Mouse (Mus musculus): ENCODE measurements around the gene St3gal4. TPM values are rescaled to one million over a fixed set of nuclear protein-coding genes. Genes with fewer than 3 reads are reported as not detected.
A peak's percentile ranks its signal among the peaks of the same experiment; 100 is the strongest.

Gene St3gal4
- polyA plus RNA-seq, 1 experiment = 11.6 TPM

GRCm38 (mm10) chr9:35043619-35044018 lies 75.4 kb downstream of the St3gal4 start:
- Histone ChIP-seq H3K4me1 (ENCODE audit: control insufficient read depth, insufficient read depth, insufficient read length) (peaks cover 3% of the 10 kb centered on the region; the same call in 1 of the 2 replicates), H3K36me3 (ENCODE audit: control insufficient read depth, insufficient read depth, low read length) (no peaks in the 10 kb centered on the region), H3K27ac (ENCODE audit: insufficient read depth, low read length) (no peak overlapping the region), H3K27me3 (ENCODE audit: control insufficient read depth, insufficient read depth, low read length) (no peaks in the 10 kb centered on the region), H3K4me3 (ENCODE audit: extremely low read depth, insufficient read depth, insufficient read length) (no peak overlapping the region)
- WGBS = 87% methylated on average over 7 of the region's 7 CpGs
- no peak for TF ChIP-seq CTCF (IDR thresholded peaks at IDR 0.05; ENCODE audit: extremely low read depth, insufficient read depth, insufficient read length, insufficient replicate concordance)
- no peak for DNase-seq (ENCODE audit: low read depth in 1 of 2, low spot score in 2 of 2)

GRCm38 (mm10) chr9:35041493-35041892 lies 77.6 kb downstream of the St3gal4 start:
- TF ChIP-seq CTCF (IDR thresholded peaks at IDR 0.05; ENCODE audit: extremely low read depth, insufficient read depth, insufficient read length, insufficient replicate concordance) = no peak
- no peak for TF ChIP-seq POLR2A (IDR thresholded peaks at IDR 0.05; ENCODE audit: low read depth, low read length)
- no peak for DNase-seq (ENCODE audit: low read depth in 1 of 2, low spot score in 2 of 2)
- 84% methylated on average over 5 of the region's 5 CpGs for WGBS
- H3K27me3 ChIP-seq (ENCODE audit: control insufficient read depth, insufficient read depth, low read length) = no peaks in the 10 kb centered on the region
- no peak overlapping the region for H3K4me3 ChIP-seq (ENCODE audit: extremely low read depth, insufficient read depth, insufficient read length)
- no peak overlapping the region for H3K27ac ChIP-seq (ENCODE audit: insufficient read depth, low read length)
- no peaks in the 10 kb centered on the region for H3K36me3 ChIP-seq (ENCODE audit: control insufficient read depth, insufficient read depth, low read length)
- peaks cover 3% of the 10 kb centered on the region; the same call in 1 of the 2 replicates for H3K4me1 ChIP-seq (ENCODE audit: control insufficient read depth, insufficient read depth, insufficient read length)

GRCm38 (mm10) chr9:35039846-35040245 lies 79.2 kb downstream of the St3gal4 start:
- WGBS = 41% methylated on average over 5 of the region's 5 CpGs
- H3K36me3 ChIP-seq (ENCODE audit: control insufficient read depth, insufficient read depth, low read length) = no peaks in the 10 kb centered on the region
- H3K4me3 ChIP-seq (ENCODE audit: extremely low read depth, insufficient read depth, insufficient read length) = no peak overlapping the region
- TF ChIP-seq POLR2A (IDR thresholded peaks at IDR 0.05; ENCODE audit: low read depth, low read length) (no peak), CTCF (IDR thresholded peaks at IDR 0.05; ENCODE audit: extremely low read depth, insufficient read depth, insufficient read length, insufficient replicate concordance) (no peak)
- DNase-seq (ENCODE audit: low read depth in 1 of 2, low spot score in 2 of 2) = no peak
- H3K4me1 ChIP-seq (ENCODE audit: control insufficient read depth, insufficient read depth, insufficient read length) = peaks cover 3% of the 10 kb centered on the region; the same call in 1 of the 2 replicates
- H3K27me3 ChIP-seq (ENCODE audit: control insufficient read depth, insufficient read depth, low read length) = no peaks in the 10 kb centered on the region
- H3K27ac ChIP-seq (ENCODE audit: insufficient read depth, low read length) = no peak overlapping the region

- Histone ChIP-seq H3K4me1 (ENCODE audit: control insufficient read depth, insufficient read depth, insufficient read length) (peaks cover 3% of the 10 kb centered on the region; the same call in 1 of the 2 replicates), H3K27ac (ENCODE audit: insufficient read depth, low read length) (peak overlapping the region; percentile 25; the same call in 1 of the 2 replicates), H3K27me3 (ENCODE audit: control insufficient read depth, insufficient read depth, low read length) (no peaks in the 10 kb centered on the region), H3K4me3 (ENCODE audit: extremely low read depth, insufficient read depth, insufficient read length) (no peak overlapping the region), H3K36me3 (ENCODE audit: control insufficient read depth, insufficient read depth, low read length) (no peaks in the 10 kb centered on the region)
- 56% methylated on average over 7 of the region's 7 CpGs for WGBS
- TF ChIP-seq CTCF (IDR thresholded peaks at IDR 0.05; ENCODE audit: extremely low read depth, insufficient read depth, insufficient read length, insufficient replicate concordance) = no peak
- no peak for TF ChIP-seq POLR2A (IDR thresholded peaks at IDR 0.05; ENCODE audit: low read depth, low read length)
- no peak for DNase-seq (ENCODE audit: low read depth in 1 of 2, low spot score in 2 of 2)
Measured at GRCm38 (mm10) chr9:35038922-35039586, 80.0 kb downstream of the St3gal4 start.

- Histone ChIP-seq H3K36me3 (ENCODE audit: control insufficient read depth, insufficient read depth, low read length) (no peaks in the 10 kb centered on the region), H3K4me1 (ENCODE audit: control insufficient read depth, insufficient read depth, insufficient read length) (no peaks in the 10 kb centered on the region), H3K4me3 (ENCODE audit: extremely low read depth, insufficient read depth, insufficient read length) (no peak overlapping the region), H3K27ac (ENCODE audit: insufficient read depth, low read length) (no peak overlapping the region), H3K27me3 (ENCODE audit: control insufficient read depth, insufficient read depth, low read length) (no peaks in the 10 kb centered on the region)
- no peak for DNase-seq (ENCODE audit: low read depth in 1 of 2, low spot score in 2 of 2)
- no peak for TF ChIP-seq POLR2A (IDR thresholded peaks at IDR 0.05; ENCODE audit: low read depth, low read length)
- no peak for TF ChIP-seq CTCF (IDR thresholded peaks at IDR 0.05; ENCODE audit: extremely low read depth, insufficient read depth, insufficient read length, insufficient replicate concordance)
- WGBS = 73% methylated on average over 14 of the region's 14 CpGs
Measured at GRCm38 (mm10) chr9:35035074-35035473, 84.0 kb downstream of the St3gal4 start.

- no peak overlapping the region for H3K4me3 ChIP-seq (ENCODE audit: extremely low read depth, insufficient read depth, insufficient read length)
- no peaks in the 10 kb centered on the region for H3K4me1 ChIP-seq (ENCODE audit: control insufficient read depth, insufficient read depth, insufficient read length)
- no peaks in the 10 kb centered on the region for H3K36me3 ChIP-seq (ENCODE audit: control insufficient read depth, insufficient read depth, low read length)
- TF ChIP-seq POLR2A (IDR thresholded peaks at IDR 0.05; ENCODE audit: low read depth, low read length) = no peak
- TF ChIP-seq CTCF (IDR thresholded peaks at IDR 0.05; ENCODE audit: extremely low read depth, insufficient read depth, insufficient read length, insufficient replicate concordance) = no peak
- H3K27ac ChIP-seq (ENCODE audit: insufficient read depth, low read length) = no peak overlapping the region
- 90% methylated on average over 6 of the region's 6 CpGs for WGBS
- DNase-seq (ENCODE audit: low read depth in 1 of 2, low spot score in 2 of 2) = no peak
- no peaks in the 10 kb centered on the region for H3K27me3 ChIP-seq (ENCODE audit: control insufficient read depth, insufficient read depth, low read length)
Measured at GRCm38 (mm10) chr9:35032457-35032856, 86.6 kb downstream of the St3gal4 start.

- Histone ChIP-seq H3K4me3 (ENCODE audit: extremely low read depth, insufficient read depth, insufficient read length) (no peak overlapping the region), H3K36me3 (ENCODE audit: control insufficient read depth, insufficient read depth, low read length) (no peaks in the 10 kb centered on the region), H3K27ac (ENCODE audit: insufficient read depth, low read length) (no peak overlapping the region), H3K27me3 (ENCODE audit: control insufficient read depth, insufficient read depth, low read length) (no peaks in the 10 kb centered on the region), H3K4me1 (ENCODE audit: control insufficient read depth, insufficient read depth, insufficient read length) (no peaks in the 10 kb centered on the region)
- 75% methylated on average over 5 of the region's 5 CpGs for WGBS
- DNase-seq (ENCODE audit: low read depth in 1 of 2, low spot score in 2 of 2) = no peak
- no peak for TF ChIP-seq POLR2A (IDR thresholded peaks at IDR 0.05; ENCODE audit: low read depth, low read length)
- TF ChIP-seq CTCF (IDR thresholded peaks at IDR 0.05; ENCODE audit: extremely low read depth, insufficient read depth, insufficient read length, insufficient replicate concordance) = peak; percentile 16; the same call in 1 of the 2 replicates
Measured at GRCm38 (mm10) chr9:35030823-35031222, 88.2 kb downstream of the St3gal4 start.
